Mouse (Mus musculus): ENCODE data around the gene Cd9.
A peak's percentile ranks its signal among the peaks of the same experiment; 100 is the strongest.
"Not testable (repeated sequence)": the region's sequence is repeated elsewhere in the genome, so short reads cannot be mapped to it uniquely, and the experiment has no call there.

Cd9 gene

GRCm38 (mm10) chr6:125498062-125498461 is 3.5 kb upstream of the Cd9 start:
- peak; percentile 74 for DNase-seq

- no peak for DNase-seq
These were observed 1.8 kb upstream of the Cd9 start for GRCm38 (mm10) chr6:125496417-125496816.

- no peak for DNase-seq
These were observed 770 bp upstream of the Cd9 start for GRCm38 (mm10) chr6:125495361-125495760.

GRCm38 (mm10) chr6:125493147-125493546 is 1.4 kb downstream of the Cd9 start:
- no peak for DNase-seq

- DNase-seq: no peak
These were observed 1.9 kb downstream of the Cd9 start for GRCm38 (mm10) chr6:125492664-125493063.

GRCm38 (mm10) chr6:125492033-125492432 is 2.6 kb downstream of the Cd9 start:
- DNase-seq: no peak

GRCm38 (mm10) chr6:125491393-125491792 is 3.2 kb downstream of the Cd9 start:
- DNase-seq: no peak

GRCm38 (mm10) chr6:125489881-125490559 is 4.6 kb downstream of the Cd9 start:
- no peak for DNase-seq

GRCm38 (mm10) chr6:125485589-125485988 is 9.0 kb downstream of the Cd9 start:
- DNase-seq: no peak

- no peak for DNase-seq
These were observed 9.9 kb downstream of the Cd9 start for GRCm38 (mm10) chr6:125484721-125485120.

- not testable (repeated sequence) for DNase-seq
These were observed 10.3 kb downstream of the Cd9 start for GRCm38 (mm10) chr6:125484313-125484660.

GRCm38 (mm10) chr6:125483515-125484312 is 10.9 kb downstream of the Cd9 start:
- no peak for DNase-seq

GRCm38 (mm10) chr6:125482427-125482831 is 12.2 kb downstream of the Cd9 start:
- no peak for DNase-seq

- DNase-seq: no peak
These were observed 12.8 kb downstream of the Cd9 start for GRCm38 (mm10) chr6:125481667-125482390.

- DNase-seq: peak; percentile 82
These were observed 13.9 kb downstream of the Cd9 start for GRCm38 (mm10) chr6:125480396-125481361.

- DNase-seq: no peak
These were observed 15.2 kb downstream of the Cd9 start for GRCm38 (mm10) chr6:125479359-125479758.

GRCm38 (mm10) chr6:125478135-125479128 is 16.2 kb downstream of the Cd9 start:
- no peak for DNase-seq

- DNase-seq: no peak
These were observed 17.6 kb downstream of the Cd9 start for GRCm38 (mm10) chr6:125476826-125477589.

GRCm38 (mm10) chr6:125476090-125476489 is 18.5 kb downstream of the Cd9 start:
- DNase-seq: no peak

- no peak for DNase-seq
These were observed 19.4 kb downstream of the Cd9 start for GRCm38 (mm10) chr6:125475184-125475583.

Data from retina, postnatal 1 day (tissue).